Mouse (Mus musculus): Measurements from ENCODE around the gene Zfp445. TPM values are rescaled to one million over a fixed set of nuclear protein-coding genes. Genes with fewer than 3 reads are reported as not detected.
"Not testable (repeated sequence)": the region's sequence is repeated elsewhere in the genome, so short reads cannot be mapped to it uniquely, and the experiment has no call there.

The Zfp445 gene
- polyA plus RNA-seq, 1 experiment from 2014 or later = 17.1 TPM

DNA sequence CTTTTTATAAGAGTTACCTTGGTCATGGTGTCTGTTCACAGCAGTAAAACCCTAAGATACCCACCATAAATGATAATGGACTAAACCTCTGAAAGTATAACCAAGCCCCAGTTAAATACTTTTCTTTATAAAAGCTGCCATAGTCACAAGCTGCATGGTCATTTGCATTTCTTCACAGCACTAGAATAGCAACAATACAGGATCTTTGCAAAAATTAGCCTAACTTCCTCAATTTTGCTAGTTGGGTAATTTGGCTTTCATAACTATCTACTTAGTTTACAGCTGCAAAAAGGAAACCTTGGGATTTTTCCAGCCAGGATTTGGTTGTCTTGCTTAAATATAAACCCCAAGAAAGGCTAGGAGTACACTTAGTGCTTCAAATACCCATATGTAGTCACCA is 5.1 kb downstream of the Zfp445 start:
- no peak overlapping the region for H3K27ac ChIP-seq
- H3K4me3 ChIP-seq (replicated peaks) = no peak overlapping the region
- H3K4me2 ChIP-seq = no peak overlapping the region
- DNase-seq (no peak), ATAC-seq (ENCODE audit: low read depth) (no peak)
- peaks cover 73% of the 10 kb centered on the region for H3K36me3 ChIP-seq
- peaks cover 20% of the 10 kb centered on the region for H3K4me1 ChIP-seq (replicated peaks)
- H3K9me3 ChIP-seq (replicated peaks) = peaks cover 40% of the 10 kb centered on the region
- no peak overlapping the region for H3K9ac ChIP-seq
- H3K27me3 ChIP-seq = no peaks in the 10 kb centered on the region

DNA sequence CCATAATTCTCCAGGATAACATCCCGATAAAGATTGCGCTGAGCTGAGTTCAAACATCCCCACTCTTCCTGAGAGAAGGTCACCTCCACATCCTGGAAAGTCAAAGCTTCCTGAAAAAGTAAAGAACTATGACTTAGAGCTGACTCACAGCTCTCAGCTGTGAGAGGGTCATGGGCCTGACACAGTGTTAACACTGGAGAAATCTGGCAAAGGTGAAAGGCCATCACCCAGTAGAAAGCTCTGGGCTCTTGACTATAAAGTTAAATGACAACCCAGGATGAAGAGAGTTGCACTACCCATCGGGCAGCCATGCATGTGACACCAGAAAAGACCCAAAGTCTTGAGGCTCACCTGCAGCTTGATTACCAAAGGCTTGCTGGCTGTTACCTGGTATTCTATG is 9.1 kb downstream of the Zfp445 start:
- Histone ChIP-seq H3K36me3 (peaks cover 95% of the 10 kb centered on the region), H3K4me3 (replicated peaks) (no peak overlapping the region), H3K9me3 (replicated peaks) (peaks cover 48% of the 10 kb centered on the region), H3K4me2 (no peak overlapping the region), H3K9ac (no peak overlapping the region), H3K4me1 (replicated peaks) (no peaks in the 10 kb centered on the region), H3K27me3 (no peaks in the 10 kb centered on the region), H3K27ac (no peak overlapping the region)
- DNase-seq = no peak
- WGBS (ENCODE audit: insufficient replicate concordance) = 76% methylated on average over 3 of the region's 3 CpGs
- ATAC-seq (ENCODE audit: low read depth) = no peak

DNA sequence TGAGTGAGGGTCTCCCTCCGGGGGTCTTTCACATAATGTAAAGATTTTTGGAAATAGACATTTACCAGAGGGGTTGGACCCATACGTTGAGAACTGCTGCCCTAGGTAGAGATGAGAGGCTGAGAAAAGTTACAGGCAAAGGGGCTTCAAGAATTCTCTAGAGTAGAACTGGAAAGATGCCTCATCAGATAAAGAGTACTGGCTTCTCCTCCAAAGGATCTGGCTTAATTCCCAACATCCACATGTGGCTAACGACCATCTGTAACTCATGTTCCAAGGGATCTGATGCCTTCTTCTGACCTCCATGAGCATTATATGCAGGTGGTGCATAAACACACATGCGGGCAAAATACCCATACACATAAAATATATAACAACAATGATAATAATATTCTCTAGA is 10.2 kb downstream of the Zfp445 start:
- 88% methylated on average over 4 of the region's 4 CpGs for WGBS (ENCODE audit: insufficient replicate concordance)
- Histone ChIP-seq H3K36me3 (peaks cover 95% of the 10 kb centered on the region), H3K27ac (no peak overlapping the region), H3K4me2 (no peak overlapping the region), H3K4me3 (replicated peaks) (no peak overlapping the region), H3K9me3 (replicated peaks) (peaks cover 45% of the 10 kb centered on the region), H3K4me1 (replicated peaks) (no peaks in the 10 kb centered on the region), H3K27me3 (no peaks in the 10 kb centered on the region), H3K9ac (no peak overlapping the region)
- ATAC-seq (ENCODE audit: low read depth) = no peak
- no peak for DNase-seq

DNA sequence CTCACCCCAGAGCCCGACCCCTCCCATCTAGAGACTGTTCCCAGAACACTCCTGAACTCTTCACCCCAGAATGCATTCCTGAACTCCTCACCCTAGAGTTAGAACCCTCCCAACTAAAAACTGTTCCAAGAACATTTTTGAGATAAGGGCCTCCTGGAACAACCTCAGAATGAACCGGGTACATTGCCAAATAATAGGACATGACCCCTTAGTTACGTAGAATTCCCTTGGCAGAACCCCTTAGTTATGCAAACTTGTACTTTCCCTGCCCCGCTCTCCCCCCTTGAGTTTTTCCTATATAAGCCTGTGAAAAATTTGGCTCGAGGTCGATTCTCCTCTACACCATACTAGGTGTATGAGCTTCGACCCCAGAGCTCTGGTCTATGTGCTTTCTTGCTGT is 10.7 kb downstream of the Zfp445 start:
- not testable (repeated sequence) for H3K27ac ChIP-seq; H3K4me1 ChIP-seq (replicated peaks); DNase-seq; ATAC-seq (ENCODE audit: low read depth); H3K4me2 ChIP-seq; H3K4me3 ChIP-seq (replicated peaks); H3K27me3 ChIP-seq; H3K9ac ChIP-seq
- peaks cover 95% of the 10 kb centered on the region for H3K36me3 ChIP-seq
- 79% methylated on average over 3 of the region's 7 CpGs for WGBS (ENCODE audit: insufficient replicate concordance)
- peaks cover 41% of the 10 kb centered on the region for H3K9me3 ChIP-seq (replicated peaks)

DNA sequence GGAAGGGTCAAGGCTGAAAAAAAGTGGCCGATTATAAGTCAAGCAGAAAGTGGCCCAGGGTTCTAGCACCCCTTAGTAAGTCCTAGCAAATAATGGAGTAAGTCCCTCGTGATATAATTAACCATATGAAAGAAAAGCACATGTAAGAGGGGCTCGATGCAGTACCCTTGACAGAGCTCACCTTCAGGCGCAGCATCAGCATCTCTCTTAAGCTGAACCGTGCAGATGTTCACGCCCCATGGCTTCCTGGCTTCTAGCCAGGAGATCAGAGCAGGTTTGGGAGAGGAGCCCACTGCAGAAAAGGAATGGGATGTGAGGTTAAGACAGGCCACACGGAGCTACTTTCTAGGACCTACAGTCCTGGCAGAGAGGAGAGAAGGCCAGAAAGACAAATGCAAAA is 11.3 kb downstream of the Zfp445 start:
- WGBS (ENCODE audit: insufficient replicate concordance) = 85% methylated on average over 7 of the region's 7 CpGs
- no peak for DNase-seq
- no peak overlapping the region for H3K4me2 ChIP-seq
- peaks cover 95% of the 10 kb centered on the region for H3K36me3 ChIP-seq
- H3K9me3 ChIP-seq (replicated peaks) = peaks cover 35% of the 10 kb centered on the region
- H3K9ac ChIP-seq = no peak overlapping the region
- H3K27me3 ChIP-seq = no peaks in the 10 kb centered on the region
- ATAC-seq (ENCODE audit: low read depth) = no peak
- no peak overlapping the region for H3K4me3 ChIP-seq (replicated peaks)
- no peaks in the 10 kb centered on the region for H3K4me1 ChIP-seq (replicated peaks)
- H3K27ac ChIP-seq = no peak overlapping the region

DNA sequence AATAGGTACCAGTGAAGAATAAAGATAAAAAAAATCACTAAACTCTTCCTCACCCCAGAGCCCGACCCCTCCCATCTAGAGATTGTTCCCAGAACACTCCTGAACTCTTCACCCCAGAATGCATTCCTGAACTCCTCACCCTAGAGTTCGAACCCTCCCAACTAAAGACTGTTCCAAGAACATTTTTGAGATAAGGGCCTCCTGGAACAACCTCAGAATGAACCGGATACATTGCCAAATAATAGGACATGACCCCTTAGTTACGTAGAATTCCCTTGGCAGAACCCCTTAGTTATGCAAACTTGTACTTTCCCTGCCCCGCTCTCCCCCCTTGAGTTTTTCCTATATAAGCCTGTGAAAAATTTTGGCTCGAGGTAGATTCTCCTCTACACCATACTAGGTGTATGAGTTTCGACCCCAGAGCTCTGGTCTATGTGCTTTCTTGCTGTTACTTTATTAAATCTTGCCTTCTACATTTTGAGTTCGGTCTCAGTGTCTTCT is 17.9 kb downstream of the Zfp445 start:
- not testable (repeated sequence) for H3K9ac ChIP-seq; H3K27me3 ChIP-seq; H3K4me3 ChIP-seq (replicated peaks); DNase-seq; ATAC-seq (ENCODE audit: low read depth); H3K4me2 ChIP-seq; H3K4me1 ChIP-seq (replicated peaks); H3K27ac ChIP-seq
- WGBS (ENCODE audit: insufficient replicate concordance) = 87% methylated on average over 8 of the region's 8 CpGs
- H3K36me3 ChIP-seq = peaks cover 38% of the 10 kb centered on the region
- H3K9me3 ChIP-seq (replicated peaks) = peaks cover 15% of the 10 kb centered on the region; the same call in 1 of the 2 replicates

DNA sequence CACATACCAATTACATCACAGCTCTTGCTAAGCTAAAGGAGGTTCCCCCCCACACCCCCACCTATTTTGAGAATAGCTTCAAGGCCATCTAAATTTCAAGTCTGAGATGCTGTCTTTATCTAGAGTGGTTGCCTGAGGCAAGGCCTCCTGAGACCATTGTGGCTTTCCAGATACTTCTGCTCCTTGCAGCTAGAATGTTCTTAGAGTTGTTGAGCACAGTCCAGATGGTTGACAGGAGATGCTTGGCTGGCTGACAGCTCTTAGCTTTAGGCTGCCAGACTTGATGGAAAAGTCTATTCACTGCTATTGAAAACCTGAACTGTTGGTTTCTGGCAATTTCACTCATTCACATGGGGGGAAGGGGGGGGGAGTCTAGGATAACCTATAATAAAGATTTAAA is 19.6 kb downstream of the Zfp445 start:
- H3K9ac ChIP-seq = no peak overlapping the region
- H3K4me1 ChIP-seq (replicated peaks) = no peaks in the 10 kb centered on the region
- no peak overlapping the region for H3K4me3 ChIP-seq (replicated peaks)
- ATAC-seq (ENCODE audit: low read depth) (no peak), DNase-seq (no peak)
- peaks cover 21% of the 10 kb centered on the region for H3K36me3 ChIP-seq
- H3K9me3 ChIP-seq (replicated peaks) = 0 out of 2 replicates have a peak, but pooled peaks cover 5% of the 10 kb centered on the region
- no peak overlapping the region for H3K4me2 ChIP-seq
- H3K27me3 ChIP-seq = no peaks in the 10 kb centered on the region
- no peak overlapping the region for H3K27ac ChIP-seq

DNA sequence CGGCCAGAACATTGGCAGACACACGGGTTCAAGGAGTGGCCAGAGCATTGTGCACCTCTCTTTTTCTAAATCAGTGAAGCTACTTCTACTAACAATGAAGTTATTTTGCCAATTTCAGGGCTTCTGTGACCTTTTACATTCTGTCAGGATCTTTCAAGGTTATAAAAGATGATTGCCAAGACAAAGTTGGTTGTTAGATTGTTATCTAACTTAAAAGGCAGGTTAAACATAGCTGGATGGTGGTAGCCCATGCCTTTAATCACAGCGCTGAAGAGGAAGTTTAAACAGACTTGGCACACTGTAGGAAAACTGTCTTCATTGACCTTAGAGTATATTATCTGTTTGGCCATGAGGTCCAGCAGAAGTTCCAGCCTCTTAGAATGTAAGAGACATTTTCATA is 20.2 kb downstream of the Zfp445 start:
- Histone ChIP-seq H3K4me2 (no peak overlapping the region), H3K27me3 (no peaks in the 10 kb centered on the region), H3K4me1 (replicated peaks) (no peaks in the 10 kb centered on the region), H3K4me3 (replicated peaks) (no peak overlapping the region), H3K27ac (no peak overlapping the region), H3K9ac (no peak overlapping the region), H3K9me3 (replicated peaks) (0 out of 2 replicates have a peak, but pooled peaks cover 5% of the 10 kb centered on the region), H3K36me3 (peaks cover 16% of the 10 kb centered on the region)
- ATAC-seq (ENCODE audit: low read depth) (no peak), DNase-seq (no peak)
- WGBS (ENCODE audit: insufficient replicate concordance) = 72% methylated on average over 3 of the region's 3 CpGs

DNA sequence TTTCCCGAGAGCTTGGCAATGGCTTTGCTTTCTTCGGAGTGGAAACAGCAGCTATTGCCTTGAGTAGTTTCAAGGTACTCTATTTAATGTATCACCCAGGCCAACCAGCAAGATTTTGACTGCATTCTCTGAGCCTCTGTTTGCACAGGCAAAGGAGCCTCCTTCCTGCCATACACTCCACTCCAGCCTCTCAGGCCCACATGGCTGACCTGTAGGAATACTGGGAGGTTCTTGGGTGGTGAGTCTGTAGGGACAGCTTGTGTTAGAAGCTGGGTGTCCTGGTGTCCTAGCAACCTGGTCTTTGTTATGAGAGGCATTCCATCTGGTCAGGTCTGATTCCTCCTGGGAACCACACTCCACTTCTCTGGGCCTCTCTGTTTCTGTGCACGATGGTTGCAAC is 22.0 kb downstream of the Zfp445 start, which contains the start of gene Gm35549:
Gene Gm35549 (minus strand): TSS at position 276 of the 400 bp plus-strand sequence.
- no peak within 1 kb of the TSS for H3K4me2 ChIP-seq
- 71% methylated on average over 3 of the region's 3 CpGs for WGBS (ENCODE audit: insufficient replicate concordance)

DNA sequence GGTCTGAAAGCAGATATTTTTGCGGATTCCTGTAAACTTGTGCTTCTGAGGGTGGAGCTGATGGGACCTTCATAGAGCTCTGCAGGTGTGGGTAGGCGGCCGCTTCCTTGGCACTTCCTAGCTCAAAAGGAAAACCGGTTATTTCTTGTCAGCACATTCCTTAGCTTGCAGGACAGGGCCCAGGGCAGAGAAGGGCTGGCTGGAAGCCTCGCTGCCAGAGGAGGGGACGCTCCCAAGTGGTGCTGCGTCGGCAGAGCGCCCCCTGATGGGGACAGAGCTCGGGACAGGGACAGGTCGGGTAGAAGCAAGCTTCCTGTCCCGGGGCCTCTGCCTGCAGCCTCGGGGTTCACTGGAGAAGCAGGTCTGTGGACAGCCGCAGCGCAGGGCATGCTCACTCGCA is 28.1 kb downstream of the Zfp445 start:
- ATAC-seq (ENCODE audit: low read depth) (no peak), DNase-seq (peak; percentile 1)
- 36% methylated on average over 16 of the region's 16 CpGs for WGBS (ENCODE audit: insufficient replicate concordance)
- Histone ChIP-seq H3K9me3 (replicated peaks) (no peaks in the 10 kb centered on the region), H3K9ac (no peak overlapping the region), H3K27me3 (no peaks in the 10 kb centered on the region), H3K4me3 (replicated peaks) (no peak overlapping the region), H3K4me1 (replicated peaks) (no peaks in the 10 kb centered on the region), H3K36me3 (no peaks in the 10 kb centered on the region; the same call in 1 of the 2 replicates), H3K27ac (no peak overlapping the region), H3K4me2 (no peak overlapping the region)

More for the DNA sequence above, 22.0 kb downstream of the Zfp445 start, which contains the start of gene Gm35549:
- ATAC-seq (ENCODE audit: low read depth) = no peak
- H3K9ac ChIP-seq = no peak within 1 kb of the TSS
- no peaks in the 10 kb centered on the region for H3K27me3 ChIP-seq
- H3K9me3 ChIP-seq (replicated peaks) = 0 out of 2 replicates have a peak, but pooled peaks cover 5% of the 10 kb centered on the region
- peaks cover 3% of the 10 kb centered on the region; the same call in 1 of the 2 replicates for H3K36me3 ChIP-seq
- no peak within 1 kb of the TSS for H3K4me3 ChIP-seq (replicated peaks)
- no peak within 1 kb of the TSS for H3K27ac ChIP-seq
- no peaks in the 10 kb centered on the region for H3K4me1 ChIP-seq (replicated peaks)
- DNase-seq = no peak

DNA sequence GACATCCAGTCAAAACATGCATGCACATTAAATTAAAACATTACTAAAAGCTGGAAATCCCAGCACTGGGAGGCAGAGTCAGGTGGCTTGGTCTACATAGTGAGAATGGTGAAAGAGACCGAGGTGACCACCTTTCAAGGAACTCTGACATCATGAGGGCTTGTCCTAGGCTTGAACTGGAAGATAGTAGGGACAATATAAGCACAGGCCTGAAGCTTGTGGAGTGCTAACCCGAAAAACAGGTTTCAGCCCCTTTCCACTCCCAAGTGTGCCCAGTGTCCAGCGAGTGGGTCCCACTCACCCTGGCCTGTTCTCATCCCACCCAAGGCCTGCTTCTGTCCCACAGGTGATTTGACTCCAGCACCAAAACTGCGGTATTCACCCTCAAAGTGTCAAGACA is 28.6 kb downstream of the Zfp445 start:
- WGBS (ENCODE audit: insufficient replicate concordance) = 73% methylated on average over 4 of the region's 4 CpGs
- no peaks in the 10 kb centered on the region for H3K27me3 ChIP-seq
- no peaks in the 10 kb centered on the region for H3K4me1 ChIP-seq (replicated peaks)
- ATAC-seq (ENCODE audit: low read depth) = no peak
- no peak overlapping the region for H3K9ac ChIP-seq
- DNase-seq = no peak
- H3K9me3 ChIP-seq (replicated peaks) = no peaks in the 10 kb centered on the region
- H3K4me2 ChIP-seq = no peak overlapping the region
- H3K4me3 ChIP-seq (replicated peaks) = no peak overlapping the region
- H3K36me3 ChIP-seq = no peaks in the 10 kb centered on the region; the same call in 1 of the 2 replicates
- no peak overlapping the region for H3K27ac ChIP-seq

DNA sequence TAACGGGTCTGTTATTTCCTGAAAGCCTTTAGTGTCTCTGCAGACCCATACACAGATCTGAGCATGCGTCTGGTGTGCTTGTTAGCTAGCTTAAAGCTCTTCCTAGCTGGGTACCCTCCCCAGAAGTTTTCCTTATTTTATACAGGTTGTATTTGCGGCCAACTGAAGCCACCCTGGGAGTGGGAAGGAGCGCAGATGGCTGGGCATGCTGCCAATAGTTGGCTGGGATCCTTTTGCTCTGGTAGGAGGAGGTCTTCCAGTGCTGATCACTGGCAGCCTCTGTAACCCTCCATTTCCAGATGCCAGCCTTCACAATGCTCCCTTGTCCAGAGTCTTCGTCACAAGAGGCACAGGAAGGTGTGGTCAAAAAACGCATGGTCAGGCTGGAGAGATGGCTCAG is 29.0 kb downstream of the Zfp445 start:
- no peak overlapping the region for H3K4me2 ChIP-seq
- H3K9me3 ChIP-seq (replicated peaks) = no peaks in the 10 kb centered on the region
- ATAC-seq (ENCODE audit: low read depth) = no peak
- no peak for DNase-seq
- H3K27ac ChIP-seq = no peak overlapping the region
- no peak overlapping the region for H3K9ac ChIP-seq
- H3K4me3 ChIP-seq (replicated peaks) = no peak overlapping the region
- 67% methylated on average over 6 of the region's 6 CpGs for WGBS (ENCODE audit: insufficient replicate concordance)
- no peaks in the 10 kb centered on the region; the same call in 1 of the 2 replicates for H3K36me3 ChIP-seq
- no peaks in the 10 kb centered on the region for H3K4me1 ChIP-seq (replicated peaks)
- no peaks in the 10 kb centered on the region for H3K27me3 ChIP-seq
